Mouse (Mus musculus) CH12.LX (cell line): ENCODE results near the gene Ube2h. TPM values are rescaled to one million over a fixed set of nuclear protein-coding genes. Genes with fewer than 3 reads are reported as not detected.

ENCODE experiments used
- DNase-seq: peaks from one replicate; pipeline ENCODE4 v3.0.0-alpha.2; 2013; ENCODE audit errors: extremely low read depth
- H3K27ac ChIP-seq: 2 replicates; pipeline ENCODE4 v1.5.1; 2012; ENCODE audit warnings: low read depth, mild to moderate bottlenecking, control low read depth, moderate library complexity; ENCODE audit not compliant: insufficient read depth
- H3K27me3 ChIP-seq: replicated peaks from 2 replicates; pipeline ENCODE3; 2012; ENCODE audit warnings: inconsistent platforms
- H3K36me3 ChIP-seq, 2 experiments: replicated peaks in 1 of 2; 2 replicates each; pipeline versions ENCODE3 to v1.6.1; 2012; ENCODE audit warnings: inconsistent platforms in 1 of 2, low read length in 1 of 2, mild to moderate bottlenecking in 1 of 2, mixed read lengths in 1 of 2, moderate library complexity in 1 of 2; ENCODE audit not compliant: control insufficient read depth in 1 of 2, insufficient read depth in 1 of 2
- H3K4me1 ChIP-seq, 2 experiments: 2 replicates each; pipeline ENCODE4 v1.6.1; 2012; ENCODE audit warnings: inconsistent platforms in 1 of 2, moderate library complexity in 1 of 2; ENCODE audit not compliant: insufficient read depth in 2 of 2, control insufficient read depth in 1 of 2
- H3K4me2 ChIP-seq: 2 replicates; pipeline ENCODE4 v1.6.1; 2012; ENCODE audit warnings: low read depth, mild to moderate bottlenecking, control low read depth; ENCODE audit not compliant: poor library complexity, insufficient read depth, severe bottlenecking
- H3K4me3 ChIP-seq, 3 experiments: fragments of 150-350 bp in 1 of 3; sonication (generic) in 1 of 3; replicated peaks in 1 of 3; 2 replicates each; pipeline versions ENCODE3 to v1.5.1; 2011 to 2012; ENCODE audit warnings: low read depth in 2 of 3, low read length in 2 of 3, mild to moderate bottlenecking in 2 of 3, moderate library complexity in 2 of 3, control low read depth in 1 of 3, improper control_type of control experiment in 1 of 3, inconsistent platforms in 1 of 3, mixed read lengths in 1 of 3; ENCODE audit not compliant: poor library complexity in 1 of 3
- H3K79me2 ChIP-seq: replicated peaks from 2 replicates; pipeline ENCODE4 v1.6.1; 2012; ENCODE audit warnings: mild to moderate bottlenecking, moderate library complexity; ENCODE audit not compliant: control insufficient read depth, poor library complexity, insufficient read depth, severe bottlenecking; ENCODE audit errors: extremely low read depth
- H3K9ac ChIP-seq: 2 replicates; pipeline ENCODE4 v1.6.1; 2012; ENCODE audit warnings: low read depth, mild to moderate bottlenecking, control low read depth, moderate library complexity; ENCODE audit not compliant: insufficient read depth
- H3K9me3 ChIP-seq: replicated peaks from 2 replicates; pipeline ENCODE3; 2012; ENCODE audit warnings: low read length, inconsistent platforms, mixed read lengths
- BHLHE40 ChIP-seq: IDR thresholded peaks from 2 replicates; pipeline ENCODE4 v1.6.1; 2011; ENCODE audit warnings: mild to moderate bottlenecking, low read depth, low read length, improper control_type of control experiment
- EP300 ChIP-seq: IDR thresholded peaks from 2 replicates; pipeline ENCODE4 v1.6.1; 2011; ENCODE audit warnings: low read length, improper control_type of control experiment
- ETS1 ChIP-seq: conservative IDR thresholded peaks from 2 replicates; pipeline ENCODE4 v1.6.1; 2012; ENCODE audit warnings: low read depth, mild to moderate bottlenecking, inconsistent platforms, low read length, improper control_type of control experiment, moderate library complexity
- HCFC1 ChIP-seq: IDR thresholded peaks from 2 replicates; pipeline ENCODE4 v1.6.1; 2012; ENCODE audit warnings: low read depth, mild to moderate bottlenecking, inconsistent platforms, low read length, improper control_type of control experiment
- JUN ChIP-seq: IDR thresholded peaks from 2 replicates; pipeline ENCODE4 v1.6.1; 2011; ENCODE audit warnings: low read depth, mild to moderate bottlenecking, low read length, improper control_type of control experiment, moderate library complexity; ENCODE audit not compliant: insufficient read depth
- JUND ChIP-seq: conservative IDR thresholded peaks from 2 replicates; pipeline ENCODE4 v1.6.1; 2011; ENCODE audit warnings: low read depth, low read length, improper control_type of control experiment
- MAZ ChIP-seq: IDR thresholded peaks from 2 replicates; pipeline ENCODE4 v1.6.1; 2012; ENCODE audit warnings: low read depth, mild to moderate bottlenecking, inconsistent platforms, low read length, improper control_type of control experiment, moderate library complexity
- NELFE ChIP-seq: IDR thresholded peaks from 2 replicates; pipeline ENCODE4 v1.6.1; 2011; ENCODE audit warnings: low read depth, low read length, improper control_type of control experiment
- PAX5 ChIP-seq: IDR thresholded peaks from 2 replicates; pipeline ENCODE4 v1.6.1; 2012; ENCODE audit warnings: low read length, inconsistent platforms, mixed read lengths
- POLR2A ChIP-seq: IDR thresholded peaks from 2 replicates; pipeline ENCODE4 v1.6.1; 2011; ENCODE audit warnings: low read depth, mild to moderate bottlenecking, improper control_type of control experiment, low read length
- POLR2AphosphoS2 ChIP-seq: IDR thresholded peaks from 2 replicates; pipeline ENCODE4 v1.6.1; 2011; ENCODE audit warnings: low read depth, low read length, improper control_type of control experiment
- RAD21 ChIP-seq: IDR thresholded peaks from 2 replicates; pipeline ENCODE4 v1.6.1; 2011; ENCODE audit warnings: low read depth, mild to moderate bottlenecking, low read length, improper control_type of control experiment, moderate library complexity
- RCOR1 ChIP-seq: conservative IDR thresholded peaks from 2 replicates; pipeline ENCODE4 v1.6.1; 2012; ENCODE audit warnings: low read depth, mild to moderate bottlenecking, inconsistent platforms, low read length, improper control_type of control experiment
- SIN3A ChIP-seq: IDR thresholded peaks from 2 replicates; pipeline ENCODE4 v1.6.1; 2012; ENCODE audit warnings: low read length, improper control_type of control experiment, inconsistent platforms
- SMC3 ChIP-seq: IDR thresholded peaks from 2 replicates; pipeline ENCODE4 v1.6.1; 2011; ENCODE audit warnings: low read depth, low read length, improper control_type of control experiment
- UBTF ChIP-seq: IDR thresholded peaks from 2 replicates; pipeline ENCODE4 v1.6.1; 2012; ENCODE audit warnings: low read depth, mild to moderate bottlenecking, inconsistent platforms, low read length, improper control_type of control experiment, moderate library complexity
- USF1 ChIP-seq: IDR thresholded peaks from 2 replicates; pipeline ENCODE4 v1.6.1; 2014; ENCODE audit warnings: low read depth, mild to moderate bottlenecking, inconsistent platforms, low read length, improper control_type of control experiment
- ZC3H11A ChIP-seq: IDR thresholded peaks from 2 replicates; pipeline ENCODE4 v1.6.1; 2012; ENCODE audit warnings: low read depth, mild to moderate bottlenecking, inconsistent platforms, low read length, improper control_type of control experiment
- ZKSCAN1 ChIP-seq: IDR thresholded peaks from 2 replicates; pipeline ENCODE4 v1.6.1; 2012; ENCODE audit warnings: low read depth, inconsistent platforms, low read length, improper control_type of control experiment, borderline replicate concordance
- ZNF384 ChIP-seq: IDR thresholded peaks from 2 replicates; pipeline ENCODE4 v1.6.1; 2012; ENCODE audit warnings: low read depth, low read length, improper control_type of control experiment, inconsistent platforms
- dilution Hi-C: fragments of 300-500 bp; cut with MboI; formaldehyde crosslinking; loops from 2 replicates; pipeline ENCODE4 v1.14.3; 2020; ENCODE audit warnings: low sequenced_read_pairs; ENCODE audit not compliant: extremely low pct_unique_long_range_greater_than_20kb, extremely low pct_ligation_motif_present
- in situ Hi-C: fragments of 300-500 bp; cut with MboI; formaldehyde crosslinking; loops from 3 replicates; pipeline ENCODE4 v1.14.3; 2019; ENCODE audit warnings: low sequenced_read_pairs, low pct_ligation_motif_present, low pct_unique_long_range_greater_than_20kb, mixed read lengths
- polyA plus RNA-seq: library from polyadenylated mRNA; unstranded; fragments of >175 nt; gene quantifications from 2 replicates; pipeline ENCODE4 v1.2.1, GENCODE M21; 2012; ENCODE audit warnings: low read depth; ENCODE audit not compliant: insufficient read length
- total RNA-seq, 2 experiments: library from RNA; depleted of rRNA; stranded (reverse); fragments of 300-350 nt in 1 of 2; fragments of >200 nt in 1 of 2; gene quantifications; 2 replicates each; pipeline ENCODE4 v1.2.3; 2012 to 2014

Gene Ube2h
- total and polyA plus RNA-seq, 3 experiments, result 6.1 to 13.4 (median 13.4) TPM

DNA sequence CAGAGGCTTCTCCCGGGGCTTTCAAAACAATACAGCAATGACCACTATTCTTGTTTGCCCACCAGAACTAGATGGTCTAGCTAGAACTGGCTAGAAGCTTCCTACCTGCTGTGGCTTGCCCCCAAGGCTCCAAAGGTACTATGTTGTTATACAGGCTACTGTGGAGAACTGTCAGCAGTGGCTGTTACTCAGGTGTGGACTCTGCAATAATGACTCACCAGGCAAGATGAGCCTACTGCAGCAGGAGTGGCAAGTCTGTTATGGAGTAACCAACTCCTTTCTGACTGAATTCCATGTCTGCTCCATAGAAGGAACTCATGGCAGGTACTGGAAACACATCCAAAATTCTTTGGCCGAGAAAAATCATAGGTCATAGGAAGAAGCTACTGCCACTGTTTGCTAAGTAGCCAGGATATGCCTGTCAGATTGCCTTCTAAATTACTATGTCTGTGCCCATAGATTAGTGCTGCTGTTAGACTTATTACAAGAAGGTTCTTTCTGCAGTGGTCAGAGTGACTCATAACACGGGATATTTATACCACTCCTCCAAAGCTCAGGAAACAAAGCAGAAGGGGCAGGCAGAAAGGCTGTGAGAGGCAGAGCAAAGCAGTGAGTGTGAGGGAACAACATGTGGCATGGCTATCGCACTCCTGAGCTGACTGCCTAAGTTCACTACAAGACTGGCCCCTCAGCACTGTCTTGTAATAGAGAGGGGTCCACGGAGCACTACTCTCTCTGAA, 51.9 kb downstream of the Ube2h start:
- no peak for DNase-seq
- Histone ChIP-seq H3K27ac (no peak overlapping the region), H3K4me3 (no peak overlapping the region), H3K9me3 (no peaks in the 10 kb centered on the region), H3K27me3 (no peaks in the 10 kb centered on the region), H3K4me2 (no peak overlapping the region), H3K9ac (no peak overlapping the region), H3K36me3 (peaks cover 15 to 62% of the 10 kb centered on the region in 2 experiments), H3K79me2 (no peaks in the 10 kb centered on the region; the same call in 1 of the 2 replicates), H3K4me1 (peaks cover 0 to 9% of the 10 kb centered on the region in 2 experiments; a peak in 2 of 4 replicates)
- in situ Hi-C loops, result no loop called here
- no peak for TF ChIP-seq RCOR1
- no peak for TF ChIP-seq UBTF
- no peak for TF ChIP-seq JUN
- no peak for TF ChIP-seq MAZ
- no peak for TF ChIP-seq RAD21
- no peak for TF ChIP-seq NELFE
- TF ChIP-seq EP300, result no peak
- TF ChIP-seq JUND, result no peak
- no peak for TF ChIP-seq SMC3
- TF ChIP-seq POLR2A, result no peak
- TF ChIP-seq USF1, result no peak
- TF ChIP-seq PAX5, result no peak
- no peak for TF ChIP-seq ZNF384
- TF ChIP-seq ZKSCAN1, result no peak
- no peak for TF ChIP-seq ETS1
- TF ChIP-seq BHLHE40, result no peak
- no peak for TF ChIP-seq ZC3H11A
- TF ChIP-seq HCFC1, result no peak
- no peak for TF ChIP-seq SIN3A
- dilution Hi-C loops, result no loop called here

DNA sequence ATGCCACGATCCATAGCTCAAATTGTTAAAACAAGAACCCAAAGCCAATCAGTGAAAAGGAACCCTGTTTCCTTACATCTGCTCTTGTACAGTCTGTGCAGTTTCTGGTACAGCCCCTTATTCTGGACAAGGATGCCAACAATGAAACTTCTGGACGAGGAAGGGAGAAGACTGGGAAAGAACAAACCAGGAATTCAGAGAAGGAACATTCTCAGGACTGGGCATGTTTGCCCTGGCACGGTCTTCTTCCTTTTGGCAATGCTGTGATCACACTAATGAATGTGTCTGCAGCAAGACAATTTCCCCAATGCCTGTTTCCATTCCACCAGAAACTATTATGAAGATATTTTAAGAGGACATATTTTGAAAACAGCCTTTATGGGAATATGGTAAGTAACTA, 55.6 kb downstream of the Ube2h start:
- dilution Hi-C loops, result no loop called here
- H3K4me1 ChIP-seq, result peaks cover 0 to 9% of the 10 kb centered on the region in 2 experiments; a peak in 2 of 4 replicates
- DNase-seq, result no peak
- no peaks in the 10 kb centered on the region for H3K27me3 ChIP-seq
- H3K9ac ChIP-seq, result no peak overlapping the region
- no peak overlapping the region for H3K4me2 ChIP-seq
- H3K27ac ChIP-seq, result no peak overlapping the region
- H3K79me2 ChIP-seq, result no peaks in the 10 kb centered on the region; the same call in 1 of the 2 replicates
- TF ChIP-seq ETS1, result no peak
- no peak for TF ChIP-seq POLR2AphosphoS2
- TF ChIP-seq, all 38 proteins: peak for 0
- H3K9me3 ChIP-seq, result no peaks in the 10 kb centered on the region
- H3K4me3 ChIP-seq, result no peak overlapping the region
- peaks cover 11 to 64% of the 10 kb centered on the region in 2 experiments for H3K36me3 ChIP-seq
- in situ Hi-C loops, result no loop called here
